Mouse (Mus musculus): ENCODE measurements around the gene Gfod1. TPM values are rescaled to one million over a fixed set of nuclear protein-coding genes. Genes with fewer than 3 reads are reported as not detected.
A peak's percentile ranks its signal among the peaks of the same experiment; 100 is the strongest.

The Gfod1 gene
- polyA plus RNA-seq (2015; fragmentation: Nextera tagmentation; extraction: Ambion mirVana), result 2.4 and 3.0 TPM in 2 replicates

DNA sequence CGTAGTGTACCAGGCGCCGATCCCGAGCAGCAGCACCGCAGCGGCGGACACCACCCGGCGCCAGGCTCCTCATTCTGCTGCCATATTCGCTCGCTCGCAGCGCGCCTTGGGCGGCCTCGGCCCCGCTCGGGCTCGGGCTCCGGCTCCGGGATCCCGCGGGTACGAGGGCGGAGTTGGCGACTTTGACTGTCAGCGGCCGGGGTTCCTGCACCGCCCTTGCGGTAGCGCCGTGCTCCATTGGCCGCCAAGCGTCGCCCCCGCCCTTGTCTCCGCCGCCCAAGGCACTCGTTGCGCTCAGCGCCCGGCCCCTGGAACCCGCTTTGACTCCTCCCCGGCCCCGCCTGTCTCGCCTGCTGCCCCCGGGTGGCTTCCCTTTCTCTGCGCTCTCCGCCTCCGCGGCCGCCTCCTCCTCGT lies at the start of gene Gfod1:
Gfod1 (minus strand) TSS at position 155 of the 414 bp plus-strand sequence.
- peak within 1 kb of the TSS; percentile 91 for H3K9ac ChIP-seq
- H3K9me3 ChIP-seq, result no peaks in the 10 kb centered on the region
- H3K27ac ChIP-seq (replicated peaks), result peak within 1 kb of the TSS; percentile 90
- H3K4me1 ChIP-seq (replicated peaks), result peaks cover 43% of the 10 kb centered on the region
- H3K4me2 ChIP-seq, result peak within 1 kb of the TSS; percentile 70
- ATAC-seq (ENCODE audit: low FRiP score, low read depth), result peak; percentile 95
- H3K36me3 ChIP-seq, result no peaks in the 10 kb centered on the region
- peak within 1 kb of the TSS; percentile 70 for H3K4me3 ChIP-seq
- WGBS, result under 1% methylated on average over 53 of the region's 53 CpGs
- no peaks in the 10 kb centered on the region for H3K27me3 ChIP-seq

DNA sequence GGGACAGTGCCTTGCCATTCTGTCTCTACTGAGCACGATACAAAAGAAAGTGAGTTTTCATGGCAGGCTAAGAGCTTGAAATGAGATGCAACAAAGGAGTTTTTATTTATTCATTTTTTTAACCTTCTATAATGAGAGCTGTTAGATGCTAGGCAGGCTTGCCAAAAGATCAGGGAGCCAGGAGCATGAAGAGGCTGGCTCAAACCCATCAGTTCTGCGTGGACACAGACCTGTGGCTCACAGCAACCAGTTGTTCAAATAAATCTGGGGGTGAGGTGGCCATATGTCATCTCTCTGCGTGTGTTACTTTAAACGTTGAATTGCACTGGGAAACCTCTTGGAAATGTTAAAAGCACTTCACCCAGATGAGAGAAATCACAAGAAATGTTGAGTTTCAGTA lies 49.4 kb upstream of the Gfod1 start:
- H3K27me3 ChIP-seq, result no peaks in the 10 kb centered on the region
- 52% methylated on average over 4 of the region's 4 CpGs for WGBS
- ATAC-seq (ENCODE audit: low FRiP score, low read depth), result no peak
- H3K4me3 ChIP-seq, result no peak overlapping the region
- H3K9me3 ChIP-seq, result no peaks in the 10 kb centered on the region
- no peak overlapping the region for H3K4me2 ChIP-seq
- H3K27ac ChIP-seq (replicated peaks), result no peak overlapping the region
- no peaks in the 10 kb centered on the region for H3K36me3 ChIP-seq
- H3K9ac ChIP-seq, result no peak overlapping the region
- no peaks in the 10 kb centered on the region for H3K4me1 ChIP-seq (replicated peaks)

DNA sequence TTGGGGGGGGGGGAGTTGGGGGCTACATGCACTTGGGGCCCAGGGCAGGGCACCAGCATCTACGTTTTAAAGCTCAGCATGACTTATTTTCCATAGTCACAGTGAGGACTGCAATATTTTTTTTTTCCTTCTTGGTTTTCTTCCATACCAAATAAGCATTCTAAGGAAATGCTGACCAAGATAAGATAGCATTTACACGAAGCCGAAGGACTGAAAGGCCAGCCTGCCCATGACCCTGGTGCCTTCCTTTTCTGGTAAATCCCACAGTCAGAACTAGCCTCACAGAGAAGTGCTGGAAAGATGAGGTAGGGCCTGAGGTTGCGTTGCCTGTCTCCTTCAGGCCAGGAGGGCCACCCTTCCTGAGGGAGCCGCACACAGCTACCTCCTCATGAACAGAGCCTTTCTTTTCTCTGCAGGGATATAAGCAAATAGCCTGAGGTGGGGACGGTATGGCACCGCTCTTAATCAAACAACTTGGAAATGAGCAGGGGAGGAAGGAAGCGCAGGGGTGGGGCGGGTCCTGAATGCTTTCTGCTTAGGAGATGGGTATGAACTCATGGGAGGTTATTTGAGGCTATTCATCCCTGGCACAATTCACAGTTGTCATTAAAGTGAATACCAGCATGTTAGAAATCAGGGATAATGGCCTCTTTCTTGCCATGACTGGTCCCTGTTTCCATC lies 46.7 kb upstream of the Gfod1 start:
- Histone ChIP-seq H3K27ac (replicated peaks) (no peak overlapping the region), H3K9me3 (no peaks in the 10 kb centered on the region), H3K4me3 (no peak overlapping the region), H3K9ac (no peak overlapping the region), H3K4me1 (replicated peaks) (no peaks in the 10 kb centered on the region), H3K4me2 (no peak overlapping the region), H3K36me3 (no peaks in the 10 kb centered on the region), H3K27me3 (no peaks in the 10 kb centered on the region)
- 73% methylated on average over 9 of the region's 9 CpGs for WGBS
- no peak for ATAC-seq (ENCODE audit: low FRiP score, low read depth)

DNA sequence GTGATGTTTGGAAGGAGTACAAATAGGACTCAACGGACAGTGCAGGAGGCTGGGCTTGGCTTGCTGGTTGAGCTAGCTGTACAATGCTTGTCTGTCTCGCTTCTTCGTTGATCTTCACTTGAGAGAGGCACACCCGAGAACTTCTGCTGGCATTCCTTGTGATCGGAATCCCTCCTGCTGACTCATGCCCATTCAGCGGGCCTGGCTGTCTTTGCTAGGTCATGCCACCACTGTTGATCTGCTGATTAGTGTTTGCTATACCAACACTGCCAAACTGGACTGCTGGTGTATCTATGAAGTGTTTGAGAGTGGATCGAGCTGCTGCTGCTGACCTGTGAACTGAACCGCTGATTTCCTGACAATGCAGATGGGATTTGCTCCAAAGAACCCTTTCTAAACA lies 45.4 kb upstream of the Gfod1 start:
- H3K36me3 ChIP-seq, result no peaks in the 10 kb centered on the region
- ATAC-seq (ENCODE audit: low FRiP score, low read depth), result no peak
- H3K27me3 ChIP-seq, result no peaks in the 10 kb centered on the region
- WGBS, result 82% methylated on average over 8 of the region's 8 CpGs
- no peaks in the 10 kb centered on the region for H3K9me3 ChIP-seq
- H3K27ac ChIP-seq (replicated peaks), result no peak overlapping the region
- H3K9ac ChIP-seq, result no peak overlapping the region
- H3K4me1 ChIP-seq (replicated peaks), result no peaks in the 10 kb centered on the region
- no peak overlapping the region for H3K4me3 ChIP-seq
- H3K4me2 ChIP-seq, result no peak overlapping the region

DNA sequence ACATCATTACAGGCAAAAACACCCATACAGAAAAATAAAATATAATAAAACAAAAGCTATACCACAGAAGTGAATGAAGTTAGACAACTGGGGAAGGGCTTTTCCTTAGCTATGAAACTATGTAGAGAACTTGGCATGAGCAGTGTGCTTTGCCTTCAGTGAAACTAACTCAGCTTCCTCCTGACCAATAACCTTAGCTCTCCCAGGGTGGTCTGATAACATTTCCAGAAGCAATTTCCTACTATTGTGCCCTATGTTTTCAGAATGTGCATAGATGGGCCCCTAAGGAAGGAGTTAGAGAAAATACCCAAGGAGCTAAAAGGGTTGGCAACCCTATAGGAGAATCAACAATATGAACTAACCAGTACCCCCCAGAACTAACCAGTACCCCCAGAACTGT lies 42.9 kb upstream of the Gfod1 start:
- Histone ChIP-seq H3K4me3 (no peak overlapping the region), H3K27me3 (no peaks in the 10 kb centered on the region), H3K36me3 (no peaks in the 10 kb centered on the region), H3K9me3 (no peaks in the 10 kb centered on the region), H3K4me2 (no peak overlapping the region), H3K27ac (replicated peaks) (no peak overlapping the region), H3K4me1 (replicated peaks) (no peaks in the 10 kb centered on the region), H3K9ac (no peak overlapping the region)
- ATAC-seq (ENCODE audit: low FRiP score, low read depth), result no peak

DNA sequence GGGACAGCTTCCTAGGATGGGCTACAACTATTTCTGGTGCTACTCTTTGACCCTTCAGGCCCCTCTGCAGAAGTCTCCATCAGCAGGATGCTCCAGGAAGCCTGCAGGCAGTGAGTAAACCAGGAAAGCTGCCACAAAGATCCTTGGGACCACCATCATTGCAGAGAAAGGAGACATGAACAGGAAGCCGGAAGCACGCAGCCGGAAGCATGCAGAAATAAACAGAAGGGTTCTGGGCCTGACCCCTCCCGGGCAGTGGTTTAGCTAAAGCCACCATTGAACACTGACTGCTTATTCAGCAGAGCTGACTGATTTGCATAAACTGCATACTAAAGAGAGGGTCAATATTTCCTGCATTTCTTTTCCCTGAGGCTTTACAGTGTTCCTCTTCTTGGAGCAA lies 34.7 kb upstream of the Gfod1 start:
- Histone ChIP-seq H3K36me3 (no peaks in the 10 kb centered on the region), H3K9me3 (no peaks in the 10 kb centered on the region), H3K27me3 (no peaks in the 10 kb centered on the region), H3K9ac (no peak overlapping the region), H3K4me3 (no peak overlapping the region), H3K4me2 (no peak overlapping the region), H3K27ac (replicated peaks) (no peak overlapping the region), H3K4me1 (replicated peaks) (no peaks in the 10 kb centered on the region)
- ATAC-seq (ENCODE audit: low FRiP score, low read depth), result no peak
- WGBS, result 44% methylated on average over 4 of the region's 4 CpGs

DNA sequence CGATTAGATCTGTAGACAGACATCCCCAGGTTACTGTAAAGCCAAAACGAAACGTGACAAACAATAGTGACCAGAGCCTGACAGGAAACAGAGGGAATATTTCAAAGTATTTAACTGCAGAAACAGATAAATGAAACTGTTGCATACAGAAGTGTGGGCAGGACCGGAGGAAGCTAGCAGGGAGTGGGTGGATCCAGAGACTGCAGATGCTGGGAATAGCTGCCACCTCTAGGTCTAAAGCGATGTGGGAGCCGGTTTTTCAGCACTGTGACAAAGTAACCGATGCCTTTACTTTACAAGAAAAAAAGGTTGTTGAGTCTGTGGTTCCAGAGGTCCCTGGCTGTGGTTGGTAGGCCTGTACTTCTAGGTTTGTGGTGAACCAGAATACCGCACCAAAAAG lies 34.0 kb upstream of the Gfod1 start:
- no peak overlapping the region for H3K4me2 ChIP-seq
- no peaks in the 10 kb centered on the region for H3K27me3 ChIP-seq
- no peak for ATAC-seq (ENCODE audit: low FRiP score, low read depth)
- 95% methylated on average over 8 of the region's 8 CpGs for WGBS
- no peaks in the 10 kb centered on the region for H3K9me3 ChIP-seq
- no peak overlapping the region for H3K9ac ChIP-seq
- no peak overlapping the region for H3K27ac ChIP-seq (replicated peaks)
- no peaks in the 10 kb centered on the region for H3K4me1 ChIP-seq (replicated peaks)
- H3K36me3 ChIP-seq, result no peaks in the 10 kb centered on the region
- no peak overlapping the region for H3K4me3 ChIP-seq

DNA sequence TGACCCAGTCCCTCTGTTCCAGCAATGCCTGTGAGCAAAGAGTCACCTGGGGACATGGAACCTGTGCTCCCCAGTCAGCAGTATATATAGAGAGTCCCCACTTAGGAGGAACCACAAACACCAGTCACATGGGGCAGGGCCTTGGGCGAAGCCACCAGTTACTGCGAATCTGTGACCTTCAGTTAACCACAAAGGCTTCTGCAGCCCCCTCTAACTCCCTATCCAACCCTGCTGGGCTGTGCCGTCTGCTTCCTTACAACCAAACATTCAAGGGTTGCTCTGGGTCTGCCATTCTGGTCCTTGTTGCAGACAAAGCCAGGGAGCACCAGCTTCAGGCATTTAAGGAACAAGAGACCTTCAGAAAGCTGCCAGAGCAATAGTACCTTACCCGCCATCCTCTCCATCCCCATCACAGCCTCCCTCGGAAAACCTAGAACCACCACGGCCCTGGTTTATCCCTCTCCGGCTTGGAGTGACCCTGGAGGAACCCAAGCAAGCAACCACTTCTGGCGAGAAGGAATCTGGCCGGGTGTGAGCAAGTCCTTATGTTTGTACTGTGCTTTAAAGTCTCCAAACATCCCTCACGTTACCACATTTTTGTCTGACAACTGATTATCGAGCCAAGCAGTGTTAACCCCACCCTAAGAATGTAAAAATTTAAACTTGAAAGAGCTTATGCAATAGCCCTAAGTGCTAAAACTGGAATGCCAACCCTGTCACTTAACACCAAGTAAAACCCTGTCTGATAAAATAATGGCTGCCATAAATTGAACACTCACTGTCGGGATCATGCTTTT lies 32.7 kb upstream of the Gfod1 start:
- Histone ChIP-seq H3K4me3 (no peak overlapping the region), H3K27ac (replicated peaks) (no peak overlapping the region), H3K4me2 (no peak overlapping the region), H3K9me3 (no peaks in the 10 kb centered on the region), H3K4me1 (replicated peaks) (no peaks in the 10 kb centered on the region), H3K9ac (no peak overlapping the region), H3K36me3 (no peaks in the 10 kb centered on the region), H3K27me3 (no peaks in the 10 kb centered on the region)
- ATAC-seq (ENCODE audit: low FRiP score, low read depth), result no peak
- 87% methylated on average over 12 of the region's 12 CpGs for WGBS

DNA sequence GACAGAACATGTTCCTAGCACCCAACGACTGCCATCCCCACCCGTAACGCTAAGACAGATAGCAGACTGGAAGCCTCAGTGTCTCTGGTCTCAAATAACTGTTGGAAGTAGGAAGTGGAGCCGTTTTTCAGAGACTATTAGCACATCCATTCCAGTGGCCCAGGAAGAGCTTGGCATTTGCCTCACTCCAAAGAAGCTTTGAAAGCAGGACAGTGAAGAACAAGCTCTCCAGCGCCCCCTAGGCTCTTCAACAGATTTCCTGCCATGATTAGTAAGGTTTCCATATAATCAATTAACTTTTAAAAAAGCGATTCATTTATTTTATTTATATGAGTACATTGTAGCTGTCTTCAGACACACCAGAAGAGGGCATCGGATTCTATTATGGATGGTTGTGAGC lies 28.6 kb upstream of the Gfod1 start:
- Histone ChIP-seq H3K27ac (replicated peaks) (no peak overlapping the region), H3K36me3 (no peaks in the 10 kb centered on the region), H3K4me3 (no peak overlapping the region), H3K9me3 (no peaks in the 10 kb centered on the region), H3K4me1 (replicated peaks) (no peaks in the 10 kb centered on the region), H3K27me3 (no peaks in the 10 kb centered on the region), H3K9ac (no peak overlapping the region), H3K4me2 (no peak overlapping the region)
- WGBS, result 49% methylated on average over 7 of the region's 7 CpGs
- no peak for ATAC-seq (ENCODE audit: low FRiP score, low read depth)

DNA sequence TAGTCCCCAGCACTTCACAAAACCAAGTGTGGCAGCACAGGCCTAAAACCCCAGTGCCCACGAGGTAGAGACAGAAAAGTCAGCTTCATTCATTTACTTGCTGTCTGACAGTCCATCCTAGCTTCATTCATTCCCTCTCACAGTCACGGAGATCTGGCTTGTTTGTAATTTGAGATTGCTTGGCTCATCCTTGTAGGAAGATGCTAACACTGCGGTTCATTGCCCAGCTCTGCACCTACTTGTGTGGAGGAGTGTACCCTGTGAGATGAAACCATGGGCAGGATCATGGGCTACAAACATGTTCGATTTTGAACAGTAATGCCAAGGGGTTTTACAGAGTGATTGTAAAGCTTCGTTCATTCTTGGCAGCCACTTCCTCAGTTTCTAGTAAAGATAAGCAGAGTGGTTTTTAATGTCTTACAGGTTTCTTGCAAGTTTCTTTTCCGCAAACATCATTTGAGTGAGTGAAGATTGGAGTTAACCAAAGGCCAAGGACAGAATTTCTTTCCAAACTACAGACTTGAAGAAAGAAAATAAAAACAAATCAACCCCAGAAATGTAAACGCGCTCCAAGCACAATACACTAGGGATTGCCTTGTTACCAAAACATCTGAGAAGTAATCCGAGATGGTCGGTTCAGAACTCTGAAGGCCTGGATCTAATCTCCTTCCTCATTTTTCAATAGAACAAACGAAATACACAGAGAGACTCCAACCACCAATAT lies 27.9 kb upstream of the Gfod1 start:
- ATAC-seq (ENCODE audit: low FRiP score, low read depth), result no peak
- H3K27ac ChIP-seq (replicated peaks), result no peak overlapping the region
- H3K9me3 ChIP-seq, result no peaks in the 10 kb centered on the region
- no peak overlapping the region for H3K4me3 ChIP-seq
- H3K4me2 ChIP-seq, result no peak overlapping the region
- H3K27me3 ChIP-seq, result no peaks in the 10 kb centered on the region
- H3K36me3 ChIP-seq, result no peaks in the 10 kb centered on the region
- no peak overlapping the region for H3K9ac ChIP-seq
- 75% methylated on average over 11 of the region's 11 CpGs for WGBS
- H3K4me1 ChIP-seq (replicated peaks), result no peaks in the 10 kb centered on the region

DNA sequence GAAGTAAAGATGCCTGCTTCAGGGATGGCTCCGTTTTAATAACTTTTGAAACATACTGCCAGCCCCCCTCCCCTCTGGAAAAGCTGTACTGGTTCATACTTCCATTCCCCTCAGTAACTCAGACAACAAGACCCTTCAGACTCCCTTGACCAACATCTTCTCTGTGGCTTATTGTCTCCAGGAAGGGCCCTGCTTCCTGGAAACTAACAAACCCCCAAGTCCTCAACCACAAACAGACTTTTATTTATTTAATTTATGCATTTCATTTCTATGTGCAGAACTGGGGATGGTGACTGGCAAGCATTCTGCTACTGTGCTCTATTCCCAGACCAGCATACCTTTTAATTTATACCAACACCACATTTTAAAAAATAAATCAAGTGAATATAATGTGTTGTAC lies 21.5 kb upstream of the Gfod1 start:
- H3K27me3 ChIP-seq, result no peaks in the 10 kb centered on the region

DNA sequence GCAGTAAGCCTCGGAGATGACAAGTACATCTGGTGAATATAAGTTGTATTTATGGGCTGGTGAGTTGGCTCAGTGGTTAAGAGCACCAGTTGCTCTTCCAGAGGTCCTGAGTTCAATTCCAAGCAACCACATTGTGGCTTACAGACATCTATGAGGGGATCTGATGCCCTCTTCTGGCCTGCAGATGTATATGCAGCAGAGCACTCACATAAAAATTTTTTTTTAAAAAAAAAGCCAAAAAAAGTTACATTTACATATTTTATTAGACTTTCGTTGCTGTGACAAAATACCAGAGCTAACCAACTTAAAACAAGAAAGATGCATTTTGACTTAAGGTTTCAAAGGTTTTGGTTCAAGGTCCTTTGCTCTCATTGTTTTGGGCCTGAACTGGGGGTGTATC lies 17.5 kb upstream of the Gfod1 start:
- H3K9ac ChIP-seq, result no peak overlapping the region
- H3K4me2 ChIP-seq, result no peak overlapping the region
- no peak for ATAC-seq (ENCODE audit: low FRiP score, low read depth)
- H3K9me3 ChIP-seq, result no peaks in the 10 kb centered on the region
- WGBS, result 74% methylated on average over 2 of the region's 2 CpGs
- H3K4me3 ChIP-seq, result no peak overlapping the region
- no peaks in the 10 kb centered on the region for H3K4me1 ChIP-seq (replicated peaks)
- no peak overlapping the region for H3K27ac ChIP-seq (replicated peaks)
- H3K27me3 ChIP-seq, result no peaks in the 10 kb centered on the region
- no peaks in the 10 kb centered on the region for H3K36me3 ChIP-seq

More for the DNA sequence above, 21.5 kb upstream of the Gfod1 start:
- WGBS, result 79% methylated on average over 1 of the region's 1 CpGs
- Histone ChIP-seq H3K4me3 (no peak overlapping the region), H3K36me3 (no peaks in the 10 kb centered on the region), H3K9ac (no peak overlapping the region), H3K4me1 (replicated peaks) (no peaks in the 10 kb centered on the region), H3K9me3 (no peaks in the 10 kb centered on the region), H3K27ac (replicated peaks) (no peak overlapping the region), H3K4me2 (no peak overlapping the region)
- no peak for ATAC-seq (ENCODE audit: low FRiP score, low read depth)
